Mouse (Mus musculus): Measurements from ENCODE around the gene Zmiz1.

- no peak for TF ChIP-seq POLR2AphosphoS5 (IDR thresholded peaks at IDR 0.05; ENCODE audit: insufficient replicate concordance, low read depth, low read length)
- no peak for TF ChIP-seq CTCF (IDR thresholded peaks at IDR 0.05; ENCODE audit: low read depth, low read length)
- no peak for TF ChIP-seq TAL1 (conservative IDR thresholded peaks at IDR 0.05; ENCODE audit: low read depth, low read length)
Observed at GRCm38 (mm10) chr14:25543927-25544326, 84.9 kb downstream of the Zmiz1 start.

All from G1E (cell line).